7 mouse cellular contexts compared by ENCODE assay signal in genomic region chr17:17827658-17828190, GRCm38 (mm10). TPM values are rescaled to one million over a fixed set of nuclear protein-coding genes. Genes with fewer than 3 reads are reported as not detected.
A peak's percentile ranks its signal among the peaks of the same experiment; 100 is the strongest.
DNase-seq lines count a peak whose midpoint lies in the region; ATAC-seq lines count a peak whose summit lies in the region.

No protein-coding gene starts in this region.

- H3K9ac ChIP-seq in intestine, embryonic 15.5 days: peak overlapping the region; percentile 74
- peak overlapping the region; percentile 94 for H3K9ac ChIP-seq in limb, embryonic 13.5 days
- peak overlapping the region; percentile 100 for H3K9ac ChIP-seq in midbrain, embryonic 15.5 days

- DNase-seq in adrenal gland, adult 8-10 months: peak; percentile 55
- peak; percentile 70 to 71 for DNase-seq in cerebellum, postnatal 36 days
- DNase-seq in gastrocnemius, postnatal 36 days: peak; percentile 42 to 57
- DNase-seq in testis, postnatal 10 days (ENCODE audit: low spot score): peak; percentile 89

- peak overlapping the region; percentile 72 for H3K4me3 ChIP-seq in intestine, embryonic 15.5 days (replicated peaks)
- peak overlapping the region; percentile 83 for H3K4me3 ChIP-seq in limb, embryonic 13.5 days
- H3K4me3 ChIP-seq in midbrain, embryonic 15.5 days: peak overlapping the region; percentile 98

- peak overlapping the region; percentile 98 for H3K27ac ChIP-seq in intestine, embryonic 15.5 days
- H3K27ac ChIP-seq in limb, embryonic 13.5 days: peak overlapping the region; percentile 100
- H3K27ac ChIP-seq in midbrain, embryonic 15.5 days: peak overlapping the region; percentile 100

- peaks cover 4% of the 10 kb centered on the region; the same call in 1 of the 2 replicates for H3K36me3 ChIP-seq in intestine, embryonic 15.5 days
- peaks cover 26% of the 10 kb centered on the region for H3K36me3 ChIP-seq in limb, embryonic 13.5 days
- peaks cover 4% of the 10 kb centered on the region; the same call in 1 of the 2 replicates for H3K36me3 ChIP-seq in midbrain, embryonic 15.5 days (replicated peaks)

- WGBS in intestine, embryonic 15.5 days: 0% methylated on average over 13 of the region's 13 CpGs
- WGBS in limb, embryonic 13.5 days: under 1% methylated on average over 13 of the region's 13 CpGs
- 0% methylated on average over 13 of the region's 13 CpGs for WGBS in midbrain, embryonic 15.5 days

- peak; percentile 36 for ATAC-seq in intestine, embryonic 15.5 days
- ATAC-seq in limb, embryonic 13.5 days (ENCODE audit: low FRiP score, low read depth): peak; percentile 13
- ATAC-seq in midbrain, embryonic 15.5 days (replicated peaks): peak; percentile 18

- intact Hi-C loops in gastrocnemius, postnatal 36 days (cut with DNase I): no loop called here

- peaks cover 13% of the 10 kb centered on the region for H3K4me1 ChIP-seq in intestine, embryonic 15.5 days (replicated peaks)
- H3K4me1 ChIP-seq in limb, embryonic 13.5 days: peaks cover 36% of the 10 kb centered on the region
- peaks cover 37% of the 10 kb centered on the region for H3K4me1 ChIP-seq in midbrain, embryonic 15.5 days

- H3K9me3 ChIP-seq in intestine, embryonic 15.5 days: no peaks in the 10 kb centered on the region
- no peaks in the 10 kb centered on the region for H3K9me3 ChIP-seq in limb, embryonic 13.5 days
- H3K9me3 ChIP-seq in midbrain, embryonic 15.5 days: no peaks in the 10 kb centered on the region

- no peaks in the 10 kb centered on the region for H3K27me3 ChIP-seq in intestine, embryonic 15.5 days (replicated peaks)
- no peaks in the 10 kb centered on the region for H3K27me3 ChIP-seq in limb, embryonic 13.5 days
- no peaks in the 10 kb centered on the region for H3K27me3 ChIP-seq in midbrain, embryonic 15.5 days (replicated peaks)

- H3K4me2 ChIP-seq in intestine, embryonic 15.5 days (replicated peaks): peak overlapping the region; percentile 81
- peak overlapping the region; percentile 88 for H3K4me2 ChIP-seq in limb, embryonic 13.5 days (replicated peaks)
- peak overlapping the region; percentile 89 for H3K4me2 ChIP-seq in midbrain, embryonic 15.5 days

RNA-seq across cellular contexts. Expression of gene Spaca6, which starts 0.8 kb away (rescaled TPM):
- total RNA-seq in adrenal gland, adult 8-10 months (2022): 100 to 1,000 TPM in 2 of 4 experiments, 10 to 100 TPM in 2; 43.9 to 173 (median 91.6) TPM
- total RNA-seq in gastrocnemius, postnatal 36 days (2021): 1 to 10 TPM; 8.7 to 9.4 TPM
- 18.7 and 23.7 TPM in 2 replicates for polyA plus RNA-seq in intestine, embryonic 15.5 days (2015; fragmentation: Nextera tagmentation; extraction: Ambion mirVana)
- polyA plus RNA-seq in limb, embryonic 13.5 days (2015; fragmentation: Nextera tagmentation; extraction: Ambion mirVana): 56.0 and 59.7 TPM in 2 replicates
- 30.3 and 33.3 TPM in 2 replicates for polyA plus RNA-seq in midbrain, embryonic 15.5 days (2015; fragmentation: Nextera tagmentation; extraction: Ambion mirVana)

RNA-seq across cellular contexts. Expression of gene Has1, which starts 27.3 kb away (rescaled TPM):
- total RNA-seq in adrenal gland, adult 8-10 months (2022): under 1 TPM in 2 of 4 experiments, not detected in 2; 0.23 to 0.24 TPM
- total RNA-seq in gastrocnemius, postnatal 36 days (2021): under 1 TPM in 1 of 2 experiments, not detected in 1; 0.26 TPM
- 0.57 and 0.83 TPM in 2 replicates for polyA plus RNA-seq in intestine, embryonic 15.5 days (2015; fragmentation: Nextera tagmentation; extraction: Ambion mirVana)
- 1.5 and 1.7 TPM in 2 replicates for polyA plus RNA-seq in limb, embryonic 13.5 days (2015; fragmentation: Nextera tagmentation; extraction: Ambion mirVana)
- 1.2 and 1.6 TPM in 2 replicates for polyA plus RNA-seq in midbrain, embryonic 15.5 days (2015; fragmentation: Nextera tagmentation; extraction: Ambion mirVana)

RNA-seq across cellular contexts. Expression of gene Fpr1, which starts 56.0 kb away (rescaled TPM):
- total RNA-seq in adrenal gland, adult 8-10 months (2022): under 1 TPM in 1 of 4 experiments, not detected in 3; 0.17 TPM
- total RNA-seq in gastrocnemius, postnatal 36 days (2021): not detected
- 0.28 and 0.40 TPM in 2 replicates for polyA plus RNA-seq in intestine, embryonic 15.5 days (2015; fragmentation: Nextera tagmentation; extraction: Ambion mirVana)
- not detected in 2 replicates for polyA plus RNA-seq in limb, embryonic 13.5 days (2015; fragmentation: Nextera tagmentation; extraction: Ambion mirVana)
- 0.22 and 0.25 TPM in 2 replicates for polyA plus RNA-seq in midbrain, embryonic 15.5 days (2015; fragmentation: Nextera tagmentation; extraction: Ambion mirVana)

RNA-seq across cellular contexts. Expression of gene Fpr2, which starts 59.9 kb away (rescaled TPM):
- under 1 TPM in 1 of 4 experiments, not detected in 3; 0.56 TPM for total RNA-seq in adrenal gland, adult 8-10 months (2022)
- not detected for total RNA-seq in gastrocnemius, postnatal 36 days (2021)
- 0.33 and 0.53 TPM in 2 replicates for polyA plus RNA-seq in intestine, embryonic 15.5 days (2015; fragmentation: Nextera tagmentation; extraction: Ambion mirVana)
- not detected in 2 replicates for polyA plus RNA-seq in limb, embryonic 13.5 days (2015; fragmentation: Nextera tagmentation; extraction: Ambion mirVana)
- not detected in 2 replicates for polyA plus RNA-seq in midbrain, embryonic 15.5 days (2015; fragmentation: Nextera tagmentation; extraction: Ambion mirVana)

RNA-seq across cellular contexts. Expression of gene Fpr3, which starts 59.9 kb away (rescaled TPM):
- not detected for total RNA-seq in adrenal gland, adult 8-10 months (2022)
- total RNA-seq in gastrocnemius, postnatal 36 days (2021): not detected
- polyA plus RNA-seq in intestine, embryonic 15.5 days (2015; fragmentation: Nextera tagmentation; extraction: Ambion mirVana): not detected in 2 replicates
- not detected in 2 replicates for polyA plus RNA-seq in limb, embryonic 13.5 days (2015; fragmentation: Nextera tagmentation; extraction: Ambion mirVana)
- polyA plus RNA-seq in midbrain, embryonic 15.5 days (2015; fragmentation: Nextera tagmentation; extraction: Ambion mirVana): not detected in 2 replicates

Comparison
In these comparisons a context has a peak if more than half of its experiments do, and no peak if none do; other contexts are left out.
1. Peak in every context shown above with its lines: DNase-seq, ATAC-seq, H3K4me3 ChIP-seq and H3K27ac ChIP-seq.